Mouse (Mus musculus): ENCODE data around the gene Scamp5. TPM values are rescaled to one million over a fixed set of nuclear protein-coding genes. Genes with fewer than 3 reads are reported as not detected.
A peak's percentile ranks its signal among the peaks of the same experiment; 100 is the strongest.

Gene Scamp5
- polyA plus RNA-seq (2016; fragmentation: Nextera tagmentation; extraction: Ambion mirVana), result 17.3 and 26.3 TPM in 2 replicates

GRCm38 (mm10) chr9:57467896-57468549 lies at the start of gene Scamp5:
Gene Scamp5, minus strand, starts transcription at chr9:57468060.
- peaks cover 32% of the 10 kb centered on the region for H3K4me1 ChIP-seq
- no peaks in the 10 kb centered on the region for H3K36me3 ChIP-seq
- H3K4me3 ChIP-seq, result peak within 1 kb of the TSS; percentile 78
- WGBS, result 2% methylated on average over 48 of the region's 48 CpGs
- H3K9me3 ChIP-seq (replicated peaks), result no peaks in the 10 kb centered on the region
- H3K27me3 ChIP-seq (ENCODE audit: low read depth, poor library complexity, severe bottlenecking), result peaks cover 10% of the 10 kb centered on the region
- H3K27ac ChIP-seq (replicated peaks), result peak within 1 kb of the TSS; percentile 88
- peak; percentile 88 for DNase-seq (ENCODE audit: low spot score)

- Histone ChIP-seq H3K27me3 (ENCODE audit: low read depth, poor library complexity, severe bottlenecking) (no peaks in the 10 kb centered on the region), H3K27ac (replicated peaks) (peak overlapping the region; percentile 67), H3K4me1 (peaks cover 17% of the 10 kb centered on the region), H3K36me3 (no peaks in the 10 kb centered on the region), H3K9me3 (replicated peaks) (no peaks in the 10 kb centered on the region), H3K4me3 (no peak overlapping the region)
- 22% methylated on average over 3 of the region's 3 CpGs for WGBS
- peak; percentile 69 for DNase-seq (ENCODE audit: low spot score)
Measured at GRCm38 (mm10) chr9:57517113-57517512, 49.3 kb upstream of the Scamp5 start.

GRCm38 (mm10) chr9:57510577-57510976 lies 42.7 kb upstream of the Scamp5 start:
- no peak for DNase-seq (ENCODE audit: low spot score)
- Histone ChIP-seq H3K4me3 (no peak overlapping the region), H3K36me3 (no peaks in the 10 kb centered on the region), H3K4me1 (peaks cover 17% of the 10 kb centered on the region), H3K9me3 (replicated peaks) (no peaks in the 10 kb centered on the region), H3K27ac (replicated peaks) (no peak overlapping the region), H3K27me3 (ENCODE audit: low read depth, poor library complexity, severe bottlenecking) (peaks cover 18% of the 10 kb centered on the region)
- 68% methylated on average over 2 of the region's 2 CpGs for WGBS

- peak; percentile 50 for DNase-seq (ENCODE audit: low spot score)
Measured at GRCm38 (mm10) chr9:57505700-57506099, 37.8 kb upstream of the Scamp5 start.

GRCm38 (mm10) chr9:57504891-57505290 lies 37.0 kb upstream of the Scamp5 start:
- Histone ChIP-seq H3K27ac (replicated peaks) (peak overlapping the region; percentile 42; the same call in 1 of the 2 replicates), H3K36me3 (no peaks in the 10 kb centered on the region), H3K4me1 (peaks cover 53% of the 10 kb centered on the region), H3K27me3 (ENCODE audit: low read depth, poor library complexity, severe bottlenecking) (peaks cover 75% of the 10 kb centered on the region), H3K4me3 (peak overlapping the region; percentile 59; the same call in 1 of the 2 replicates), H3K9me3 (replicated peaks) (no peaks in the 10 kb centered on the region)
- 49% methylated on average over 10 of the region's 10 CpGs for WGBS
- no peak for DNase-seq (ENCODE audit: low spot score)

More at GRCm38 (mm10) chr9:57505700-57506099, 37.8 kb upstream of the Scamp5 start:
- H3K36me3 ChIP-seq, result no peaks in the 10 kb centered on the region
- 9% methylated on average over 8 of the region's 8 CpGs for WGBS
- no peaks in the 10 kb centered on the region for H3K9me3 ChIP-seq (replicated peaks)
- peaks cover 61% of the 10 kb centered on the region for H3K4me1 ChIP-seq
- peak overlapping the region; percentile 42; the same call in 1 of the 2 replicates for H3K27ac ChIP-seq (replicated peaks)
- peak overlapping the region; percentile 59; the same call in 1 of the 2 replicates for H3K4me3 ChIP-seq
- H3K27me3 ChIP-seq (ENCODE audit: low read depth, poor library complexity, severe bottlenecking), result peaks cover 67% of the 10 kb centered on the region

- Histone ChIP-seq H3K4me1 (peaks cover 53% of the 10 kb centered on the region), H3K27ac (replicated peaks) (peak overlapping the region; percentile 24; the same call in 1 of the 2 replicates), H3K27me3 (ENCODE audit: low read depth, poor library complexity, severe bottlenecking) (peaks cover 80% of the 10 kb centered on the region), H3K4me3 (peak overlapping the region; percentile 59), H3K9me3 (replicated peaks) (no peaks in the 10 kb centered on the region), H3K36me3 (no peaks in the 10 kb centered on the region)
- peak; percentile 61 for DNase-seq (ENCODE audit: low spot score)
- WGBS, result 1% methylated on average over 34 of the region's 34 CpGs
Measured at GRCm38 (mm10) chr9:57504381-57504700, 36.5 kb upstream of the Scamp5 start.

GRCm38 (mm10) chr9:57503622-57504380 lies 35.9 kb upstream of the Scamp5 start, which contains the start of gene Rpp25:
Gene Rpp25, plus strand, starts transcription at chr9:57504026.
- WGBS, result under 1% methylated on average over 46 of the region's 46 CpGs
- peaks cover 53% of the 10 kb centered on the region for H3K4me1 ChIP-seq
- no peaks in the 10 kb centered on the region for H3K9me3 ChIP-seq (replicated peaks)
- peak within 1 kb of the TSS; percentile 24; the same call in 1 of the 2 replicates for H3K27ac ChIP-seq (replicated peaks)
- peak within 1 kb of the TSS; percentile 59 for H3K4me3 ChIP-seq
- DNase-seq (ENCODE audit: low spot score), result peak; percentile 64
- peaks cover 86% of the 10 kb centered on the region for H3K27me3 ChIP-seq (ENCODE audit: low read depth, poor library complexity, severe bottlenecking)
- H3K36me3 ChIP-seq, result no peaks in the 10 kb centered on the region

- no peaks in the 10 kb centered on the region for H3K9me3 ChIP-seq (replicated peaks)
- peak overlapping the region; percentile 59 for H3K4me3 ChIP-seq
- H3K36me3 ChIP-seq, result no peaks in the 10 kb centered on the region
- H3K4me1 ChIP-seq, result peaks cover 53% of the 10 kb centered on the region
- H3K27me3 ChIP-seq (ENCODE audit: low read depth, poor library complexity, severe bottlenecking), result peaks cover 93% of the 10 kb centered on the region
- DNase-seq (ENCODE audit: low spot score), result peak; percentile 56
- no peak overlapping the region for H3K27ac ChIP-seq (replicated peaks)
- 3% methylated on average over 23 of the region's 23 CpGs for WGBS
Measured at GRCm38 (mm10) chr9:57502911-57503621, 35.2 kb upstream of the Scamp5 start.

GRCm38 (mm10) chr9:57501861-57502260 lies 34.0 kb upstream of the Scamp5 start:
- Histone ChIP-seq H3K36me3 (no peaks in the 10 kb centered on the region), H3K4me3 (peak overlapping the region; percentile 35), H3K9me3 (replicated peaks) (no peaks in the 10 kb centered on the region), H3K4me1 (peaks cover 53% of the 10 kb centered on the region), H3K27ac (replicated peaks) (no peak overlapping the region), H3K27me3 (ENCODE audit: low read depth, poor library complexity, severe bottlenecking) (peaks cover 97% of the 10 kb centered on the region)
- DNase-seq (ENCODE audit: low spot score), result peak; percentile 49
- WGBS, result 1% methylated on average over 20 of the region's 20 CpGs

- peaks cover 53% of the 10 kb centered on the region for H3K4me1 ChIP-seq
- WGBS, result 7% methylated on average over 13 of the region's 13 CpGs
- no peak overlapping the region for H3K27ac ChIP-seq (replicated peaks)
- H3K9me3 ChIP-seq (replicated peaks), result no peaks in the 10 kb centered on the region
- H3K27me3 ChIP-seq (ENCODE audit: low read depth, poor library complexity, severe bottlenecking), result peaks cover 94% of the 10 kb centered on the region
- peak overlapping the region; percentile 35 for H3K4me3 ChIP-seq
- H3K36me3 ChIP-seq, result no peaks in the 10 kb centered on the region
- DNase-seq (ENCODE audit: low spot score), result no peak
Measured at GRCm38 (mm10) chr9:57501452-57501851, 33.6 kb upstream of the Scamp5 start.

- Histone ChIP-seq H3K27me3 (ENCODE audit: low read depth, poor library complexity, severe bottlenecking) (peaks cover 65% of the 10 kb centered on the region), H3K36me3 (no peaks in the 10 kb centered on the region), H3K27ac (replicated peaks) (no peak overlapping the region), H3K4me3 (no peak overlapping the region), H3K4me1 (peaks cover 25% of the 10 kb centered on the region), H3K9me3 (replicated peaks) (no peaks in the 10 kb centered on the region)
- no peak for DNase-seq (ENCODE audit: low spot score)
- WGBS, result 57% methylated on average over 7 of the region's 7 CpGs
Measured at GRCm38 (mm10) chr9:57498536-57498935, 30.7 kb upstream of the Scamp5 start.

- peaks cover 52% of the 10 kb centered on the region for H3K27me3 ChIP-seq (ENCODE audit: low read depth, poor library complexity, severe bottlenecking)
- peaks cover 12% of the 10 kb centered on the region for H3K4me1 ChIP-seq
- no peaks in the 10 kb centered on the region for H3K9me3 ChIP-seq (replicated peaks)
- H3K27ac ChIP-seq (replicated peaks), result no peak overlapping the region
- 82% methylated on average over 5 of the region's 5 CpGs for WGBS
- no peak overlapping the region for H3K4me3 ChIP-seq
- DNase-seq (ENCODE audit: low spot score), result no peak
- no peaks in the 10 kb centered on the region for H3K36me3 ChIP-seq
Measured at GRCm38 (mm10) chr9:57497236-57497635, 29.4 kb upstream of the Scamp5 start.

Data from midbrain, embryonic 10.5 days (tissue).